Mouse (Mus musculus) lung, embryonic 16.5 days (tissue): ENCODE measurements around the gene Wfdc5. TPM values are rescaled to one million over a fixed set of nuclear protein-coding genes. Genes with fewer than 3 reads are reported as not detected.

Experiments used
- ATAC-seq: fragments of 200-750 bp; cut with Nextera tagmentation; 2 replicates; pipeline ENCODE4 v1.8.0; 2017; ENCODE audit warnings: low read depth, mild to moderate bottlenecking, moderate library complexity
- H3K27ac ChIP-seq: fragments of 300-500 bp; sonication (generic); 2 replicates; pipeline ENCODE4 v1.5.1; 2014; ENCODE audit warnings: mild to moderate bottlenecking, control low read depth, low read length
- H3K27me3 ChIP-seq: fragments of 300-500 bp; sonication (generic); 2 replicates; pipeline ENCODE4 v1.6.1; 2014; ENCODE audit warnings: low read depth, low read length, mixed read lengths; ENCODE audit not compliant: control insufficient read depth, insufficient read depth
- H3K36me3 ChIP-seq: fragments of 300-500 bp; sonication (generic); 2 replicates; pipeline ENCODE4 v1.6.1; 2014; ENCODE audit warnings: low read length; ENCODE audit not compliant: control insufficient read depth, insufficient read depth
- H3K4me1 ChIP-seq: fragments of 300-500 bp; sonication (generic); replicated peaks from 2 replicates; pipeline ENCODE4 v1.6.1; 2014; ENCODE audit warnings: low read length, mixed read lengths; ENCODE audit not compliant: control insufficient read depth, insufficient read depth
- H3K4me2 ChIP-seq: fragments of 300-500 bp; sonication (generic); 2 replicates; pipeline ENCODE4 v1.6.1; 2014; ENCODE audit warnings: low read depth, low read length, control low read depth
- H3K4me3 ChIP-seq: fragments of 300-500 bp; sonication (generic); 2 replicates; pipeline ENCODE4 v1.5.1; 2014; ENCODE audit warnings: mild to moderate bottlenecking, low read length, control low read depth
- H3K9ac ChIP-seq: fragments of 300-500 bp; sonication (generic); 2 replicates; pipeline ENCODE4 v1.6.1; 2014; ENCODE audit warnings: low read length, control low read depth
- H3K9me3 ChIP-seq: fragments of 300-500 bp; sonication (generic); 2 replicates; pipeline ENCODE4 v1.6.1; 2016; ENCODE audit warnings: low read length; ENCODE audit not compliant: control insufficient read depth
- WGBS: fragments of 180-500 bp; shearing (Covaris S2); extraction: QIAGEN DNeasy Blood & Tissue Kit; methylation state at CpG from one replicate; pipeline ENCODE4 v1.1.7; 2014; 5-methylcytosine and 5-hydroxymethylcytosine counted together
- polyA plus RNA-seq: library from polyadenylated mRNA; unstranded; fragments of >200 nt; fragmentation: Nextera tagmentation; extraction: Ambion mirVana; gene quantifications from 2 replicates; pipeline ENCODE4 v1.2.1, GENCODE M21; 2015

Gene Wfdc5
- polyA plus RNA-seq, 1 experiment from 2014 or later, result not detected

DNA sequence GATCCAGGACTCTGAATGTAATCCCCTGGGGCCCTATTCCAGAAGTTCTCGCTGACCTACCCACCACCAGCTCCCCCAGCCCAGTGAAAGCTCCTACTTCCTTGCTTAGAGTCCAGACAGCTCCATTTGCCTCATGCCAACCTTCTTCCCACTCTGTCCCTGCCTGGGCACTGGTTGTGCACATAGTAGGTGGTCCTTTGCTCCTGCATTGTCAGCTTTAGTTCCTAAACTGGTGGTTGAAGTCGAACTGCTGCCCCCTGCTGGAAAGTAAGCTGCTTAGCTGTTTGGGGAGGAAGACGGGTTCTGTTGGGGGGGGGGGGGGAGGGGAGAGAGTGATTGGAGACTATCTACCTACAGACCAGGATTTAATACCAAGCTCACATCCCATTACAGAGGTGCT is 2.4 kb downstream of the Wfdc5 start:
- H3K9ac ChIP-seq, result no peak overlapping the region
- H3K27me3 ChIP-seq, result no peaks in the 10 kb centered on the region
- no peak for ATAC-seq
- no peak overlapping the region for H3K27ac ChIP-seq
- no peaks in the 10 kb centered on the region for H3K4me1 ChIP-seq
- no peak overlapping the region for H3K4me2 ChIP-seq
- no peaks in the 10 kb centered on the region for H3K36me3 ChIP-seq
- H3K4me3 ChIP-seq, result no peak overlapping the region
- no peaks in the 10 kb centered on the region for H3K9me3 ChIP-seq
- 37% methylated on average over 3 of the region's 3 CpGs for WGBS

DNA sequence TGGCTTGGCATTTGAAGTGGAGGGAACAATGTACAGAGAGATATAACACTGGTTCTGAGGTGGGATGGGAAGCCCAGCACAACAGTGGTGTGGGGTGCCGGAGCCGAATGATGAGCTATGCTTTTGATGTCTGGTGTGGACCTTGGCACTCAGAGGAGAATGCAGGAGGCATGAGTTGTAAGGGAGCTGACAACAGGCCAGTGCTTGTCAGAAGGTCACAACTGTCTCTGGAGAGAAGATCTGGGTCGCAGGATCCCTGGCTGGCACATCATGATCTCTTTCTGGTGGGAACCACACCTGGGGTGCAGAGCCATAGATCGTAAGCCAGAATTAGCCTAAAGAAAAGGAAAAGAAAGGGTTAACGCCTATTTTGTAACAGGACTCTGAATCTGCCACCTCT is 4.7 kb downstream of the Wfdc5 start:
- Histone ChIP-seq H3K36me3 (no peaks in the 10 kb centered on the region), H3K27ac (no peak overlapping the region), H3K4me2 (no peak overlapping the region), H3K4me1 (no peaks in the 10 kb centered on the region; the same call in 1 of the 2 replicates), H3K27me3 (no peaks in the 10 kb centered on the region), H3K9me3 (no peaks in the 10 kb centered on the region), H3K9ac (no peak overlapping the region), H3K4me3 (no peak overlapping the region)
- ATAC-seq, result no peak
- 70% methylated on average over 5 of the region's 5 CpGs for WGBS

DNA sequence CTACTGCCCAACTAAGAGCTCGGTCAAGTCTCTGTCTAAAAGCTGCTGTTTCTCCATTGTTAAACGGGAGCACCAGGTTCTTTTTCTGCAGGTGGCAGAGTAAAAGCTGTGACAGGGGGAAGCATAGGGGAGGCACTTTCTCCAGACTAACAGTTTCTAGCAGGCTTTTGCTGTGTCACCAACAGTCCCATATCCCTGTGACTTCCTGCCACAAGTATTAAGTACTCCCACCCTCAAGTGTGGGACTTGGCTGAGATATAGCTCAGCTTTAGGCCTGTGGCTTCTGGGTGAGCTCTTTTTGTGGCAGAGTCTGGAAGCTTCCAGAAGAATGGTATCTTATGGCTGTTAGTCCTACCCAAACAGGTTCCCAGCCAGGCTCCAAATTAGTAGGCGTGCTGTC is 6.7 kb downstream of the Wfdc5 start:
- 68% methylated on average over 3 of the region's 3 CpGs for WGBS
- no peak overlapping the region for H3K27ac ChIP-seq

DNA sequence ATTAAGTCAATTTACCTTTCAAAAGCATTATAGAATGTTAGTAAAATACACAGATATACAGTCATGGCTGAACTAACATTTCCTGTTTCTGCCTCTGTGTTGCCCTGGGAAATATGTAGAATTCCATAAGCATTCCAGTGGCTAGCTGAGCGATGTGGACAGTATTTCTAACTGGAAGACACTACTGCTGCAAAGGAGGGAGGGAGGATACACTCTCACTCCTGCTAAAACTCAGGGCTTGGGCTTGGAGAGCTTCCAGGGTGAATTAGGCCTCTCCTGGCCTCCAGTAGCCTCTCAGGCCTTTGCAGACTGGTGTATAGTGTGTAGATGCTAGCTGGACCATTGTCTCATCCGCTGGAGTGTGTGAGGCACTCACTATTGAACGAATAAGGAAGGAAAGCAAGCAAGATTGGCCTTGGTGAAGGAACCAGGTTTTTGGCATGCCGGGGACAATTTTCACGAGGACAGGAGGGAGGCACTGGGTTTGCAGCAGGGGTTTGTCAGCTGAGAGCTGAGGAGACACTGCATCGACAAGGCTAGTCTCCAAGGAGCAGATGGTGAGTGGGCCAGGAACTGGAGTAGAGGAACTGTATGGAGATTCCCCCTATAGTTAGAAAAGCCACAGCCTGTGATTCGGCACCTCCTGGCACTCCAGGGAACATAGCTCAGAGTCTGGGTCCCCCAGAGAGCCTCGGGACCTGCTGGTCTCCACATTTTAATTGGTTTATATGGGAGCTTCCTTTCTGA is 7.7 kb downstream of the Wfdc5 start:
- Histone ChIP-seq H3K27ac (no peak overlapping the region), H3K4me2 (no peak overlapping the region), H3K4me3 (no peak overlapping the region), H3K9ac (no peak overlapping the region), H3K9me3 (no peaks in the 10 kb centered on the region), H3K4me1 (peaks cover 5% of the 10 kb centered on the region), H3K36me3 (no peaks in the 10 kb centered on the region), H3K27me3 (peaks cover 21% of the 10 kb centered on the region)
- no peak for ATAC-seq
- 63% methylated on average over 8 of the region's 8 CpGs for WGBS

More for the DNA sequence above, 6.7 kb downstream of the Wfdc5 start:
- Histone ChIP-seq H3K9me3 (no peaks in the 10 kb centered on the region), H3K27me3 (peaks cover 11% of the 10 kb centered on the region), H3K4me1 (peaks cover 3% of the 10 kb centered on the region), H3K4me2 (no peak overlapping the region), H3K9ac (no peak overlapping the region), H3K36me3 (no peaks in the 10 kb centered on the region), H3K4me3 (no peak overlapping the region)
- no peak for ATAC-seq

DNA sequence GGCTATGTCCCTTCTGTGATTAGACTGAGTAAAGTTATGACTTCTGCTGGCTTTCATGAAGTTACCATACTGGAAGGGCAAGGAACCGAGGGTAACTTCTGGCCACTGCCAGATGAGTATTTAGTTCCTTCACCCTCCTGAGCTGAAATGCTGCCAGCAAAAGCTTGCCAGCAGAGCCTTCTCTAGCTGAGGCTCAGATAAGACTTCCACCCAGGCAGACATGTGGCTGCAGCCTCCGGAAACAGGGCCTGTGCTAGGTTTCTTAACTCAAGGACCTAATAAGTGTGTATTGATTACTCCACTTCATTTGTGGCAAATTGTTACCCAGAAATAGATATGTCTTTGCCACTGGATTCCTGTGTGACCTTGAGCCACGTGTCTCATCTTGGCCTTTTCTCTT is 9.1 kb downstream of the Wfdc5 start:
- peaks cover 35% of the 10 kb centered on the region for H3K27me3 ChIP-seq

DNA sequence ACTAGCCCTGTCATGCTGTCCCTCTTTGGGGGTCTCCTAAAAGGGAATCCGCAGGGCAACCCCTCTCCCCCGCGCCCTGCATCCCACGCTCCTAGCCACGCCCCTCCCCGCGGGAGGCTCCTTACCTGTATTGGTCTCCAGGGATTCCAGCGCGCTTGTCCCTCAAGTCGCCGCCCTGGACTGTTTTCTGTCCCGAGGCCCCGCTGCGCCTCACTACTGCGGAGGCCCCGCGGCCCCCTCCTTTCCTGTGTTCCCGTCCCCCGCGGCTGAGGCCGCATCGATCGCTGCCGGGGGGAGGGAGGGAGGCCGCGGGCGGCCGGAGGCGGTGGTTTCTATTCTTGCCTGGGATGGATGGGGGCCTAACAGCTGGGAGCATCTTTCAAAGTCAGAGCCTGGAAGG is 11.6 kb downstream of the Wfdc5 start, which contains the start of gene Kcns1:
Gene Kcns1, minus strand, starts transcription at position 212 of the 400 bp plus-strand sequence.
- no peaks in the 10 kb centered on the region for H3K36me3 ChIP-seq
- under 1% methylated on average over 24 of the region's 29 CpGs for WGBS
- H3K4me3 ChIP-seq, result peak within 1 kb of the TSS; percentile 22
- H3K4me1 ChIP-seq, result peaks cover 12% of the 10 kb centered on the region
- no peak for ATAC-seq
- no peak within 1 kb of the TSS for H3K27ac ChIP-seq
- peak within 1 kb of the TSS; percentile 33 for H3K4me2 ChIP-seq
- no peak within 1 kb of the TSS for H3K9ac ChIP-seq
- no peaks in the 10 kb centered on the region for H3K9me3 ChIP-seq
- peaks cover 59% of the 10 kb centered on the region for H3K27me3 ChIP-seq

More for the DNA sequence above, 9.1 kb downstream of the Wfdc5 start:
- ATAC-seq, result no peak
- Histone ChIP-seq H3K27ac (no peak overlapping the region), H3K9me3 (no peaks in the 10 kb centered on the region), H3K36me3 (no peaks in the 10 kb centered on the region), H3K4me2 (no peak overlapping the region), H3K4me1 (peaks cover 7% of the 10 kb centered on the region), H3K9ac (no peak overlapping the region), H3K4me3 (no peak overlapping the region)
- 48% methylated on average over 3 of the region's 3 CpGs for WGBS

DNA sequence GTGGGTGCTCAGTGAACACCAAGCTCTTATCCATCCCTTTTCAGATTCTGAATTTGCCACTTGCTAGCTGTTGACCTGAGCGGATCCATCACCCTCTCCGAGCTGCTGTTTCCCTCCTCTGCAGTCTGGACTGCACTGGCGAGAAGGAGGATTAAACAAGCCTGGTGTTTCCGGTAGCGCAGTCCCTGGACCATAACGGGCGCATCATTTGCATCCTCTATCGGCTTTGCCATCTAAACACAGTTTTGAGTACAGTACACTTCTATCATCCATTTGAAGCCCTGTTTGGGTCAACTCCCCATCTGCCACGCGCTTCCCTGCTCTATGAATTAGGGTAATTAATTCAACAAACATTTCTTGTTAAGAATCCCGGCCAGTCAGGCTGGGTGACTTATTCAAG is 12.2 kb downstream of the Wfdc5 start:
- Histone ChIP-seq H3K27ac (no peak overlapping the region), H3K27me3 (peaks cover 59% of the 10 kb centered on the region), H3K4me3 (no peak overlapping the region), H3K9me3 (no peaks in the 10 kb centered on the region), H3K4me2 (no peak overlapping the region), H3K36me3 (no peaks in the 10 kb centered on the region), H3K4me1 (peaks cover 12% of the 10 kb centered on the region), H3K9ac (no peak overlapping the region)
- no peak for ATAC-seq
- WGBS, result 4% methylated on average over 11 of the region's 11 CpGs

DNA sequence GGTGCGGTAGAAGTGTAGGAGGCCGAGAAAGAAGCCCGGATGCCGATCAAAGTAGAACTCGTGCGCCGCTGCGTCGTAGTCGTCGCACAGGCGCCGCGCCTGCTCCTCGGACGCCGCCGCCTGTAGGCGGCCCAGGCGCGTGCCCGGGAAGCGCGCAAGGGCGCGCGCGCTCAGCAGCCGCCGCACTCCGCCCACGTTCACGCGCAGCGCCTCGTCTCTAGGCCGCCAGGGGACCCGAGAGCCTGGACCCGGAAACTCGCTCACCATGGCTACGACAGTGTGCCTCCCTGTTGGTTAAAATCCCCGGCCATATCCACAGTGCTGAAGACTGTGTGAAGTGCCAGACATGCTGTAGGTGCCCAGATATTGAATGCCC is 14.0 kb downstream of the Wfdc5 start:
- Histone ChIP-seq H3K4me1 (peaks cover 12% of the 10 kb centered on the region), H3K36me3 (no peaks in the 10 kb centered on the region), H3K4me3 (peak overlapping the region; percentile 39), H3K9ac (no peak overlapping the region), H3K9me3 (no peaks in the 10 kb centered on the region), H3K27ac (no peak overlapping the region), H3K4me2 (peak overlapping the region; percentile 54), H3K27me3 (peaks cover 59% of the 10 kb centered on the region)
- peak; percentile 70 for ATAC-seq
- WGBS, result 10% methylated on average over 42 of the region's 42 CpGs

DNA sequence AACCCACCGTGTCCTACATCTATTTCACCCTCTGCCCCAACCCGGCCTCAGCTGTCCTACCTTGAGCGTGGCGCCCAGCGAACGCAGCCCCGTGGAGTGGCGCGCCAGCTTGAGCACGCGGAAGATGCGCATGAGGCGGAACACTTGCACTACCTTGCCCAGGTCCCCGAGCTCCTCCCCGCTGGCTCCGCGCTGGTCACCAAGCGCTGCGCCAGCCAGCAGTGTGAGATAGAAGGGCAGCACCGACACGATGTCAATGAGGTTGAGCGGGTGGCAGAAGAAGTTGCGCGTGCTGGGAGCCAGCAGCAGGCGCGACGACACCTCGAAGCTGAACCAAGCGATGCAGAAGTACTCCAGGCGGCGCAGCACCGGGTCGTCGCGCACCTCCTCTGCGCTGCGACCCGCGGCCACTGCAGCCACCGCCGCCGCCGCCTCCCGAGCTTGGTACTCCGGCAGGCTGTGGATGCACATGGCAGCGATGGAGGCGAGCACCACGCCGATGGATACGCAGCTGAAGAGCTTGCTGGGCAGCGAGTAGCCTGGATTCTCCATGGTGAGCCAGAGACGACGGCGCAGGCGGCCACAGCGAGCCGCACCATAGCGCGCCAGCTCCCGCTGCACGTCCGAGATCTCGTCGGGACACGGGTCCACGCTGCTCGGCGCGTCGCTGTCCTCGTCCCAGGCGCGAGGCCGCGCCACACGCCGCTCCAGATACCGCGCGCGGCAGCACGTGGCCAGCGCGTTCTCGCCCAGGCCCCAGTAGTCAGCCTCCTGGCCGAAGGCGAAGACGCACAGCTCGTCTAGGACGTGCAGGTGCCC is 14.6 kb downstream of the Wfdc5 start:
- Histone ChIP-seq H3K4me2 (peak overlapping the region; percentile 54), H3K27ac (no peak overlapping the region), H3K27me3 (peaks cover 59% of the 10 kb centered on the region), H3K4me1 (peaks cover 12% of the 10 kb centered on the region), H3K9ac (no peak overlapping the region), H3K9me3 (no peaks in the 10 kb centered on the region), H3K4me3 (peak overlapping the region; percentile 39), H3K36me3 (no peaks in the 10 kb centered on the region)
- WGBS, result 9% methylated on average over 90 of the region's 90 CpGs
- peak; percentile 36 for ATAC-seq
